Mouse (Mus musculus): ENCODE data around the gene Tomm20. TPM values are rescaled to one million over a fixed set of nuclear protein-coding genes. Genes with fewer than 3 reads are reported as not detected.
A peak's percentile ranks its signal among the peaks of the same experiment; 100 is the strongest.

Gene Tomm20
- polyA plus RNA-seq, 1 experiment from 2014 or later, result 209 TPM

- H3K27ac ChIP-seq, result no peak overlapping the region
- H3K4me2 ChIP-seq, result no peak overlapping the region
- no peaks in the 10 kb centered on the region for H3K4me1 ChIP-seq (replicated peaks)
- H3K27me3 ChIP-seq, result no peaks in the 10 kb centered on the region
- H3K36me3 ChIP-seq, result peaks cover 31% of the 10 kb centered on the region
- no peak overlapping the region for H3K4me3 ChIP-seq
- ATAC-seq (ENCODE audit: low FRiP score), result no peak
- no peak overlapping the region for H3K9ac ChIP-seq
- no peaks in the 10 kb centered on the region for H3K9me3 ChIP-seq
These were observed 17.6 kb downstream of the Tomm20 start for GRCm38 (mm10) chr8:126928028-126928427.

DNA sequence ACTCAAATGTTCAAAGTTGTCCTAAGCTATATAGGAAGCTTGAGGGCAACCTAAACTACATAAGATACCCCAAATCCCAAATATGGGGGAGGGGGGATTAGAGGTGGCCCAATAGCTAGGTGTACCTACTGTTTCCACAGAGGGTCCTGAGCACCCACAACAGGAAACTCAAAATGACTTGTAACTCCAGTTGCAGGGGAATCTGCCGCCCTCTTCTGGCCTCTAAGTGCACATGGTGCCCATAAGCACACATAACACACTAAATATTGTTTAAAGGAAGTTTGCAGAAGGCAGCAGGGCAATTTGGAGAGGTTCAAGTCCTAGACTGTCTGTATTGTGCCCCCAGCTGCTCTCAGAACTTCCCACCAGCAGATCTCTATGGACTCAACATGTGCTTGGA, 18.6 kb downstream of the Tomm20 start:
- H3K27me3 ChIP-seq, result no peaks in the 10 kb centered on the region
- no peak overlapping the region for H3K27ac ChIP-seq
- H3K4me1 ChIP-seq (replicated peaks), result no peaks in the 10 kb centered on the region
- no peak overlapping the region for H3K9ac ChIP-seq
- peaks cover 28% of the 10 kb centered on the region for H3K36me3 ChIP-seq
- ATAC-seq (ENCODE audit: low FRiP score), result no peak
- WGBS, result 40% methylated on average over 1 of the region's 1 CpGs
- no peak overlapping the region for H3K4me3 ChIP-seq
- no peaks in the 10 kb centered on the region for H3K9me3 ChIP-seq
- no peak overlapping the region for H3K4me2 ChIP-seq

- Histone ChIP-seq H3K27ac (no peak overlapping the region), H3K9ac (no peak overlapping the region), H3K4me2 (no peak overlapping the region), H3K4me3 (no peak overlapping the region), H3K27me3 (no peaks in the 10 kb centered on the region), H3K36me3 (peaks cover 7% of the 10 kb centered on the region), H3K9me3 (no peaks in the 10 kb centered on the region), H3K4me1 (replicated peaks) (0 out of 2 replicates have a peak, but pooled peaks cover 3% of the 10 kb centered on the region)
- ATAC-seq (ENCODE audit: low FRiP score), result no peak
- WGBS, result 94% methylated on average over 7 of the region's 7 CpGs
These were observed 22.7 kb downstream of the Tomm20 start for GRCm38 (mm10) chr8:126922981-126923380.

- Histone ChIP-seq H3K27me3 (no peaks in the 10 kb centered on the region), H3K4me1 (replicated peaks) (0 out of 2 replicates have a peak, but pooled peaks cover 3% of the 10 kb centered on the region), H3K27ac (no peak overlapping the region), H3K36me3 (peaks cover 7% of the 10 kb centered on the region), H3K4me3 (no peak overlapping the region), H3K9me3 (no peaks in the 10 kb centered on the region), H3K9ac (no peak overlapping the region), H3K4me2 (no peak overlapping the region)
- peak; percentile 10; the same call in 1 of the 2 replicates for ATAC-seq (ENCODE audit: low FRiP score)
- WGBS, result 90% methylated on average over 3 of the region's 3 CpGs
These were observed 24.2 kb downstream of the Tomm20 start for GRCm38 (mm10) chr8:126921432-126921831.

- Histone ChIP-seq H3K9ac (no peak overlapping the region), H3K4me2 (no peak overlapping the region), H3K36me3 (peaks cover 7% of the 10 kb centered on the region), H3K27me3 (no peaks in the 10 kb centered on the region), H3K4me3 (no peak overlapping the region), H3K4me1 (replicated peaks) (0 out of 2 replicates have a peak, but pooled peaks cover 3% of the 10 kb centered on the region), H3K9me3 (no peaks in the 10 kb centered on the region), H3K27ac (peak overlapping the region; percentile 18; the same call in 1 of the 2 replicates)
- WGBS, result 23% methylated on average over 3 of the region's 3 CpGs
- peak; percentile 81 for ATAC-seq (ENCODE audit: low FRiP score)
These were observed 24.8 kb downstream of the Tomm20 start for GRCm38 (mm10) chr8:126920845-126921244.

DNA sequence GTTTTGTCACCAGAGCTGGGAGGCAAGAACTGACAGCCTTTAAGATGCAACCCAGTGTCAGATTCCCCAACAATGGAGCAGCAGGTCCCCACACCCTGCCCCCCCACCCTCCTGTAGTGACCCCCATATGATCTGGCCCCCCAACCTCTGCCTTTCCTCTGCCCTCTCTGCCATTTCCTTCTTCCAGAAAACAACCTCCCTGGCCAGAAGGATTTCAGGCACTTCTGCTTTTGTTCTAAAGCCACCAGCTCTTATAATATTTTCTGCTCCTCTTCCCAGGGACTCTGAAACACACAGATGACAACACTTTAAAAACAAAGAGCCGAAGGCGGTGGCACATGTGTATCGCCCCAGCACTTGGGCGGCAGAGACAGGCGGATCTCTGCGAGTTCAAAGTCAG, 25.3 kb downstream of the Tomm20 start:
- Histone ChIP-seq H3K4me3 (no peak overlapping the region), H3K4me2 (no peak overlapping the region), H3K27me3 (no peaks in the 10 kb centered on the region), H3K27ac (peak overlapping the region; percentile 18; the same call in 1 of the 2 replicates), H3K36me3 (peaks cover 7% of the 10 kb centered on the region; the same call in 1 of the 2 replicates), H3K9me3 (no peaks in the 10 kb centered on the region), H3K4me1 (replicated peaks) (peaks cover 3% of the 10 kb centered on the region; the same call in 1 of the 2 replicates), H3K9ac (no peak overlapping the region)
- 84% methylated on average over 6 of the region's 6 CpGs for WGBS
- ATAC-seq (ENCODE audit: low FRiP score), result no peak

GRCm38 (mm10) chr8:126919703-126920102, 25.9 kb downstream of the Tomm20 start:
- no peaks in the 10 kb centered on the region for H3K9me3 ChIP-seq
- 92% methylated on average over 5 of the region's 5 CpGs for WGBS
- H3K9ac ChIP-seq, result no peak overlapping the region
- no peak for ATAC-seq (ENCODE audit: low FRiP score)
- H3K4me2 ChIP-seq, result no peak overlapping the region
- no peaks in the 10 kb centered on the region for H3K27me3 ChIP-seq
- no peak overlapping the region for H3K27ac ChIP-seq
- peaks cover 7% of the 10 kb centered on the region; the same call in 1 of the 2 replicates for H3K36me3 ChIP-seq
- no peak overlapping the region for H3K4me3 ChIP-seq
- peaks cover 9% of the 10 kb centered on the region for H3K4me1 ChIP-seq (replicated peaks)

DNA sequence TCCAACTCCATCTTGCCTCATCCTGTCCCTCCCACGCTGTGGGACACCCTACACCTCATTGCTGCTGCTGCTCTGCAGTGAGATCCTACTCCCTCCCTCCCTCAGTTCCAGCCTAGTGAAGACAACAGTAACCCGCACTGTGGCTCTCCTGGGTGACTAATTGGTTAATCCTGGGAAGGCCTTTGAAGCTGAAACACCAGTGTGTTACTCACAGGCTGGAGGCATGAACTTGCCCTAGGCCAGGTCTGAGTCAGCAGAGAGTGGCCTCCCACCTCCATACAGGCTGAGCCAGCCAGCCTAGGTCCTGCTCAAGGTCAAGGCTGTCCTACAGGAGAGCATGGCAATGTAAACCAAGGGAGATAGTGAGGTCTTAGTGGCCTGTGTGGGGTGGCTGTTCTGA, 26.4 kb downstream of the Tomm20 start:
- no peaks in the 10 kb centered on the region for H3K27me3 ChIP-seq
- H3K4me3 ChIP-seq, result no peak overlapping the region
- ATAC-seq (ENCODE audit: low FRiP score), result 0 out of 2 replicates have a peak, but pooled peaks have one; percentile 29
- H3K36me3 ChIP-seq, result peaks cover 7% of the 10 kb centered on the region; the same call in 1 of the 2 replicates
- no peak overlapping the region for H3K27ac ChIP-seq
- H3K9ac ChIP-seq, result no peak overlapping the region
- no peaks in the 10 kb centered on the region for H3K9me3 ChIP-seq
- WGBS, result 57% methylated on average over 2 of the region's 2 CpGs
- H3K4me2 ChIP-seq, result no peak overlapping the region
- H3K4me1 ChIP-seq (replicated peaks), result peaks cover 14% of the 10 kb centered on the region

DNA sequence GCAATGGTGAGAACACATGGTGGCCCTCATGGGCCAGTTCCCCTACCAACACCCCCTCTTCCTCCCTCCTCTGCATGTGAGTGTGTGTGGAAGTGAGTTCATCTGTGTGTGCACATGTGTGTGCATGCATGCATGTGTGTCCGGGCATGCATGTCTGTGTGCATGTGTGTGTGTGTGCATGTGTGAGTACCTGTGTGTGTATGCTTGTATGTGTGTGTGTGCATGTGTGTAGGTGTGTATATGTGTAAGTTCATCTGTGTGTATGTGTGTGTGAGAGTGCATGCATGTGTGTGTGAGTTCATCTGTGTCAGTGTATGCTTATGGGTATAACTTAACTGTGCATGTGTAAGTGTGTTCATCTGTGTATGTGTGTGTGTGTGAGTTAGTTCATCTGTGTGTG, 27.3 kb downstream of the Tomm20 start:
- no peaks in the 10 kb centered on the region for H3K9me3 ChIP-seq
- 100% methylated on average over 1 of the region's 1 CpGs for WGBS
- H3K4me2 ChIP-seq, result no peak overlapping the region
- no peak for ATAC-seq (ENCODE audit: low FRiP score)
- no peaks in the 10 kb centered on the region for H3K27me3 ChIP-seq
- no peak overlapping the region for H3K27ac ChIP-seq
- peaks cover 7% of the 10 kb centered on the region; the same call in 1 of the 2 replicates for H3K36me3 ChIP-seq
- no peak overlapping the region for H3K9ac ChIP-seq
- peaks cover 20% of the 10 kb centered on the region for H3K4me1 ChIP-seq (replicated peaks)
- no peak overlapping the region for H3K4me3 ChIP-seq

DNA sequence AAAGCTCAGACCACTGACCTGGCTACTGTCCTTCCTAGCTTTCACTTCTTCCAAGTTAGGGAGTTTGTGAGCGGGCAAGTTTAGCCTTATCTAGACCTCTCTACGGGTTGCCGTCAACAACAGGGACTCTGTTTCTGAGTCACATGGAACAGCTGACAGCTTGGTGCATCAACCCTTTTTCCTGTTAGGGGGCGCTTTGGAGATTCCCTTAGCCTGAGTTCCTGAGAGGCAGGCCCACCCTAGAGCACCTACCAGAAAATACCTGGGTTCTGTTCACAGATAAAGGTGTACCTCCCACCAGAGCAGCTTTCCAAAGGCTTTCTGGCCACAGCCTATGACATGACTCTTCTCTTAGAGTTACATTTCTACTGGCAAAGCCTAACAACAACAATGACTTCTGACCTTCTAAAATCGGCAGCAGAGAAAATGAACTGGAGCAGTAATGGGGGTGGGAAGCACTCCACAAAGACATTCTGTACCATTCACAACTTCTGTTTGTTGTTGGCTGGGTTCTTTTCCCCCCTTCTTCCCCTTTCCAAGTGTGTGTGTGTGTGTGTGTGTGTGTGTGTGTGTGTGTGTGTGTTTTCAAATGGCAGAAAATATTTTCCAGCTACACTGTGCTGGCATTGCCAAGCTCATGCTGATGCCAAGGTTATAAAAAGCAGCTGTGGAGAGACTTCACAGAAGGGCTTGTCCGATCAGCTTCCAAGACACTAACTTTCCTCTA, 28.3 kb downstream of the Tomm20 start:
- H3K4me1 ChIP-seq (replicated peaks), result peaks cover 23% of the 10 kb centered on the region
- H3K4me3 ChIP-seq, result no peak overlapping the region
- peaks cover 4% of the 10 kb centered on the region; the same call in 1 of the 2 replicates for H3K36me3 ChIP-seq
- no peak overlapping the region for H3K4me2 ChIP-seq
- no peak overlapping the region for H3K27ac ChIP-seq
- no peak overlapping the region for H3K9ac ChIP-seq
- WGBS, result 66% methylated on average over 6 of the region's 6 CpGs
- no peaks in the 10 kb centered on the region for H3K9me3 ChIP-seq
- no peak for ATAC-seq (ENCODE audit: low FRiP score)
- no peaks in the 10 kb centered on the region for H3K27me3 ChIP-seq

GRCm38 (mm10) chr8:126916611-126917010, 29.0 kb downstream of the Tomm20 start:
- no peak overlapping the region for H3K4me2 ChIP-seq
- 87% methylated on average over 4 of the region's 4 CpGs for WGBS
- no peak overlapping the region for H3K9ac ChIP-seq
- H3K4me3 ChIP-seq, result no peak overlapping the region
- no peak overlapping the region for H3K27ac ChIP-seq
- H3K36me3 ChIP-seq, result no peaks in the 10 kb centered on the region
- H3K4me1 ChIP-seq (replicated peaks), result peaks cover 23% of the 10 kb centered on the region
- H3K9me3 ChIP-seq, result no peaks in the 10 kb centered on the region
- no peak for ATAC-seq (ENCODE audit: low FRiP score)
- no peaks in the 10 kb centered on the region for H3K27me3 ChIP-seq

GRCm38 (mm10) chr8:126914609-126915375, 30.9 kb downstream of the Tomm20 start:
- no peak overlapping the region for H3K4me3 ChIP-seq
- ATAC-seq (ENCODE audit: low FRiP score), result no peak
- H3K4me2 ChIP-seq, result no peak overlapping the region
- H3K9ac ChIP-seq, result peak overlapping the region; percentile 9; the same call in 1 of the 2 replicates
- H3K9me3 ChIP-seq, result no peaks in the 10 kb centered on the region
- no peaks in the 10 kb centered on the region for H3K27me3 ChIP-seq
- peaks cover 24% of the 10 kb centered on the region for H3K4me1 ChIP-seq (replicated peaks)
- H3K27ac ChIP-seq, result peak overlapping the region; percentile 27
- 34% methylated on average over 10 of the region's 10 CpGs for WGBS
- H3K36me3 ChIP-seq, result no peaks in the 10 kb centered on the region
